Mouse (Mus musculus) C2C12 (cell line): ENCODE results near the gene Fhit. TPM values are rescaled to one million over a fixed set of nuclear protein-coding genes. Genes with fewer than 3 reads are reported as not detected.

Experiments
- H3K27me3 ChIP-seq: one replicate; pipeline ENCODE4 v1.6.1; 2011; ENCODE audit not compliant: control insufficient read depth, insufficient read depth, insufficient read length
- H3K36me3 ChIP-seq: one replicate; pipeline ENCODE4 v1.6.1; 2011; ENCODE audit not compliant: control insufficient read depth, insufficient read depth
- H3K4me3 ChIP-seq: one replicate; pipeline ENCODE4 v1.5.1; 2011; ENCODE audit warnings: mild to moderate bottlenecking, control low read depth; ENCODE audit not compliant: poor library complexity, insufficient read depth, severe bottlenecking
- H3K79me2 ChIP-seq: one replicate; pipeline ENCODE4 v1.6.1; 2011; ENCODE audit not compliant: control insufficient read depth, insufficient read depth
- H3K79me3 ChIP-seq: one replicate; pipeline ENCODE4 v1.6.1; 2011; ENCODE audit warnings: low read depth, control low read depth
- H3ac ChIP-seq: one replicate; pipeline ENCODE3; 2011; ENCODE audit warnings: low read depth; ENCODE audit not compliant: control insufficient read depth, insufficient read length
- CEBPB ChIP-seq: IDR thresholded peaks from one replicate; pipeline ENCODE4 v1.6.1; 2011; ENCODE audit warnings: low read depth, mild to moderate bottlenecking, control low read depth, moderate library complexity
- CTCF ChIP-seq: IDR thresholded peaks from one replicate; pipeline ENCODE4 v1.5.1; 2011; ENCODE audit not compliant: control insufficient read depth, insufficient read depth, insufficient read length
- FOSL1 ChIP-seq: IDR thresholded peaks from one replicate; pipeline ENCODE4 v1.8.0; 2011; ENCODE audit warnings: mild to moderate bottlenecking, low read length; ENCODE audit not compliant: poor library complexity, insufficient read depth, severe bottlenecking
- MAX ChIP-seq: IDR thresholded peaks from one replicate; pipeline ENCODE4 v1.6.1; 2011; ENCODE audit warnings: mild to moderate bottlenecking, control low read depth
- MYOD1 ChIP-seq: IDR thresholded peaks from one replicate; pipeline ENCODE4 v1.6.1; 2011; ENCODE audit warnings: low read depth; ENCODE audit not compliant: control insufficient read depth, insufficient read length
- MYOG ChIP-seq: IDR thresholded peaks from one replicate; pipeline ENCODE4 v1.6.1; 2011; ENCODE audit not compliant: control insufficient read depth, insufficient read length; ENCODE audit errors: extremely low read depth
- USF1 ChIP-seq: IDR thresholded peaks from one replicate; pipeline ENCODE4 v1.6.1; 2011; ENCODE audit warnings: low read depth, mild to moderate bottlenecking, control low read depth, moderate library complexity
- polyA plus RNA-seq: library from polyadenylated mRNA; unstranded; fragments of >200 nt; fragmentation: generic; extraction: Trizol; gene quantifications from one replicate; pipeline ENCODE4 v1.2.1, GENCODE M21; 2012; ENCODE audit warnings: missing spikeins

Fhit gene
- polyA plus RNA-seq, 1 experiment, result not detected

DNA sequence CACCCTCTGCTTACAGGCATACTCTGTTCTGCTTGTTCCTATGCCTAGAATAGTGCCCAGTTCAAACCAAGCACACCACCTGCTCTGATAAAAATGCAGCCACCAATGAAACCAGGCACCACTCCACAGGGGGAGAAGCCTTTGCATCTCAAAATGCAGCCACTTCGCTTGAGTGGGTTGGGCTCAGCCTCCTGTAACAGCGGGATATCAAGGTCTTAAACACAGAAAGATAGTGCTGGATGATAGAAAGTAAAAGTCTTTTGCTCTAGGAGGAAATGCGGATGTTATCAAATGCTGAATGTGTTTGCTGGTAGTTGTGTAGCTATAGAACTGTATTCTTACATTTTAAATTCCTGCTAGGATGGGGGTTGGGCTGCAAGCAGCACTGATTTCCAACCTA, 140.4 kb downstream of the Fhit start:
- Histone ChIP-seq H3K4me3 (no peak overlapping the region), H3K36me3 (no peaks in the 10 kb centered on the region), H3K79me2 (no peaks in the 10 kb centered on the region), H3ac (no peak overlapping the region), H3K79me3 (no peaks in the 10 kb centered on the region), H3K27me3 (no peaks in the 10 kb centered on the region)
- TF ChIP-seq CEBPB, result no peak
- TF ChIP-seq MAX, result no peak
- TF ChIP-seq FOSL1, result no peak
- no peak for TF ChIP-seq MYOG
- no peak for TF ChIP-seq MYOD1
- TF ChIP-seq USF1, result no peak
- TF ChIP-seq CTCF, result no peak

DNA sequence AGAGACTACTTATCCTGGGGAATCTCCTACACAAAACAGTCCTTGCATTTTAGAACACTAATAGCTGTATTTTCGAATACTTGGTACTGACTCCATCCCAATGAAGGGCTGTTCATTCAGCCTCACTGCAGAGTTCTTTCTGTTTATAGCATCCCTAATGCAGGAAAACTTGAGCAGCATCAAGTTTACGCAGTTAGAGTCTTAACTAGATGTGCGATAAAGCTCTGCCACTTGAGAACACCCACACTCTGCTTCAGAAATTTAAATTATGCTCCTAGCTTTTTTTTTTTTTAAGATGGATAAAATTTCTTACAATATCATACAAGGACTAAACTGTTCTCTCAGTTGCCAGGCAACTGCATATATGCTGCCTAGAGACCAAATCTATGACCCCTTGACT, 183.2 kb downstream of the Fhit start:
- no peaks in the 10 kb centered on the region for H3K27me3 ChIP-seq
- H3K36me3 ChIP-seq, result no peaks in the 10 kb centered on the region
- no peaks in the 10 kb centered on the region for H3K79me2 ChIP-seq
- no peaks in the 10 kb centered on the region for H3K79me3 ChIP-seq
- H3K4me3 ChIP-seq, result no peak overlapping the region
- no peak overlapping the region for H3ac ChIP-seq
- TF ChIP-seq USF1 (no peak), MAX (no peak), MYOD1 (no peak), CEBPB (no peak), FOSL1 (no peak), MYOG (no peak), CTCF (no peak)

DNA sequence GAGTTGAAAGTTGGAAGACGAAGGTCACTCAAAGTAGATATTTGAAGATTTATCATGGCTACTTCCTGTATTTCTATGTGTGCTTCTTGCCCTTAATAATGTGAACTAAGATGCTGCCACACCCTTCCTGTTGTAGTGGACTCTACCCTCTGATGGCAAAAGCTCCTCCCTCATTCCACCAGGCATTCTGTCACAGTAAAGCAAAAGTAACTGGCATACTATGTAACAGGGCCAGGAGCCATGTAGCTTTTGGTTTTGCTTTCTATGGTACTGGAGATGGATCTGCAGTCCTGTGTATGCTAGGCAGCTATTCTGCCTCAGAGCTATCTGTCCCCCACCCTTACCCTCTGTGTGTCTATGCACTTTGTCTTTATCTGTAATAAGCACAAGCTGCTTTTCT, 220.2 kb downstream of the Fhit start:
- H3K4me3 ChIP-seq, result no peak overlapping the region
- H3K79me3 ChIP-seq, result no peaks in the 10 kb centered on the region
- no peaks in the 10 kb centered on the region for H3K79me2 ChIP-seq
- no peak overlapping the region for H3ac ChIP-seq
- TF ChIP-seq USF1 (no peak), MYOG (no peak), MAX (no peak), FOSL1 (no peak), CEBPB (no peak), CTCF (no peak), MYOD1 (no peak)
- no peaks in the 10 kb centered on the region for H3K36me3 ChIP-seq
- no peaks in the 10 kb centered on the region for H3K27me3 ChIP-seq

DNA sequence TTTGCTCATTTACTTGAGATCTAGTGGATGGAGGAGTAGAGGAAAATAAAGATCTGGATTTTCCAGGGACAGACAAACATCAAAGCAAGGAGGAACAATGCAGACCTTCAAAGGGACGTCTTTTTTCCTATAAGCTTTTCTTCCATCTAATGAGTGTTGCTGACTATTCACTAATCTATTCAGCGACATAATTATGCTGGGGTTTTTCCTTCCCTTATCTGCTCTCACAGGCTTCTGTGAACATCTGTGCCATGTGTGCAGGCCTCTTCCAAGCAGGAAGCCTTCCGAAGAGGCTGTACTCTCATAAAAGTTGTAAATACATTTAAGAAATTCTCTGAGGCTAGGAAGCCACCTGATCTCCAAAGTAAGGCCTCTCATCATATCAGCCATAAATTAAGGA, 228.2 kb downstream of the Fhit start:
- H3K79me2 ChIP-seq, result no peaks in the 10 kb centered on the region
- no peak overlapping the region for H3K4me3 ChIP-seq
- H3K27me3 ChIP-seq, result no peaks in the 10 kb centered on the region
- H3K79me3 ChIP-seq, result no peaks in the 10 kb centered on the region
- no peaks in the 10 kb centered on the region for H3K36me3 ChIP-seq
- no peak overlapping the region for H3ac ChIP-seq
- TF ChIP-seq USF1 (no peak), MYOG (no peak)

DNA sequence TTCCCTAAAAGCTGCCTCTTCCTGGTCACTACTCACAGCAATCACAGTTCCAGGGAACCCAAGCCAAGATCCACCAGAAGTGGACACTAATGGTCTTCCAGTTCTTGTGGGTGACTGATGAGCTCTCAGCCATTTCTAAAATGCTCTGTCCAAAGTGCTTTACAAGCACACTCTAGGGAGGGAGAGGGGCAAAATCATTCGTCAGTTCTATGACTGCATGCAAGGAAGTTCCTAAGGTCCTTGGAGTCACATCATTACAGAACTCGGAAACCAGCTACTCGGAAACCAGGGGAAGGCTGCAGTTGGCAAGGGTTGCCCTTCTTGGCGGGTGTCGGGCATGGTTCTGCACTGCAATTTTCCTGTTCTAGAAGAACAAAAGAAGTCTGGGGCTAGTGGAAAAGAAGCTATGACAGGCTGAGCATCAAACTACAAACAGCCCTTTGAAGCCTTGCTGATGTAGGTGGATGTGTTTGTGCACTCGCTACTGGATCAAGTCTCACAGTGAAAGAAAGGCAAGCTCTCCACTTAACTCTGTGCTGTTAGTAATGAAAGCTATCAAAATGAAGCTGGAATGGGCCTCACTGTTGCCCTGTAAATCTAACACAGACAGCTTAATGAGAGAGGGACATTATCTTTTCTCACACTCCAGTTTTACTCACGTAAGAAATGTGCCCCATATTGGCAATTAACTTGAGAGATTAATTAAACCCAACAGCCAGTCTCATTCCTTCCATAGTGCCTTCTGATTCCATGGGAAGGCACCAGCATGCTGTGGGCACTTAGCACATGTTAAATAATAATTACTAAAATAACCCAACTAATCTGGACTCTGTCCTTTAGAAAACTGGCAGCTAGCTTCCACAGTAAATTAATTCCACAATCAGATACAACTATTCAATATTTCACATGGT, 243.7 kb downstream of the Fhit start:
- H3ac ChIP-seq, result no peak overlapping the region
- no peaks in the 10 kb centered on the region for H3K79me3 ChIP-seq
- H3K27me3 ChIP-seq, result no peaks in the 10 kb centered on the region
- no peak for TF ChIP-seq MAX
- no peak for TF ChIP-seq MYOG
- no peak for TF ChIP-seq MYOD1
- TF ChIP-seq USF1, result no peak
- no peak for TF ChIP-seq CTCF
- no peak for TF ChIP-seq FOSL1
- TF ChIP-seq CEBPB, result no peak
- no peaks in the 10 kb centered on the region for H3K36me3 ChIP-seq
- no peaks in the 10 kb centered on the region for H3K79me2 ChIP-seq
- H3K4me3 ChIP-seq, result no peak overlapping the region

DNA sequence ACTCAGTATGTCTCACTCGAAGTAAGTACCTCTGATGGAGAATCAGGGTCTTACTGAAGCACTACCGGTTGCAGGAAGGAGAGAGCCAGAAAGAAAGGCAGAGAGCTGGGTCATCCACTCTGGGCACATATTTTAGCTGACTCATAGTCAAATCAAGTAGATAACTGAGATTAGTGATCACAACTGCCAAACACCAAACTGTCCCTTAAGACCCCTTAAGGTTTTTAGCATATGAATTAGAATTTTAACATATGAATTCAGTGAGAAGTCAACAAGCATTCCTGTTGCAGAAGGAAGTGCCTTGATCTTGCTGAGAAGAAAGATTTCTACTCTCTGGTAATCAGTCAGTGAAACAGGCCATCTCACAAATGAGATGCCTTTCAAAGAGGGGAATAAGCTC, 253.8 kb downstream of the Fhit start:
- Histone ChIP-seq H3K27me3 (no peaks in the 10 kb centered on the region), H3K36me3 (no peaks in the 10 kb centered on the region), H3K4me3 (no peak overlapping the region), H3K79me2 (no peaks in the 10 kb centered on the region), H3K79me3 (no peaks in the 10 kb centered on the region), H3ac (no peak overlapping the region)
- no peak for TF ChIP-seq FOSL1
- TF ChIP-seq MAX, result no peak
- no peak for TF ChIP-seq CEBPB
- no peak for TF ChIP-seq USF1
- no peak for TF ChIP-seq CTCF
- no peak for TF ChIP-seq MYOG
- no peak for TF ChIP-seq MYOD1
